Mouse (Mus musculus): ENCODE results near the gene Frmd4a.
A peak's percentile ranks its signal among the peaks of the same experiment; 100 is the strongest.

The Frmd4a gene

DNA sequence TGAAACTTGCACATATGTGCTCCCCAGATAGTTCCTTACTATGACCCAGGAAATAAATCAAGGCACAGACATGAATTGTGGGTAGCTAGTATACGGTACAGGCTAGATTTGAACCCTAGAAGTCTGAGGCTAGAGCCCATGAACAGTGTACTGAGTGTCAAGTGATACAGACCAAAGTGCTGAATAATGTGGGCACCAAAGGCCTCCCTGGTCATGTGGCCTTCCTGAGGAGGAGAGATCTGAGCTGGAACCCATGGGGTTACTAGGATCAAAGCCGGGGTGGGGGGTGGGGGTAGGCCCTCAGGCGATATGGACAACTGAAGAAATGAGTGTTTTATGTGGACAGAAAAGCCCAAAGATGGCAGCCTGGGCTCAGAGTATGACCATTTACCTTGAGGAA lies 544.9 kb downstream of the Frmd4a start:
- no peak for DNase-seq

DNA sequence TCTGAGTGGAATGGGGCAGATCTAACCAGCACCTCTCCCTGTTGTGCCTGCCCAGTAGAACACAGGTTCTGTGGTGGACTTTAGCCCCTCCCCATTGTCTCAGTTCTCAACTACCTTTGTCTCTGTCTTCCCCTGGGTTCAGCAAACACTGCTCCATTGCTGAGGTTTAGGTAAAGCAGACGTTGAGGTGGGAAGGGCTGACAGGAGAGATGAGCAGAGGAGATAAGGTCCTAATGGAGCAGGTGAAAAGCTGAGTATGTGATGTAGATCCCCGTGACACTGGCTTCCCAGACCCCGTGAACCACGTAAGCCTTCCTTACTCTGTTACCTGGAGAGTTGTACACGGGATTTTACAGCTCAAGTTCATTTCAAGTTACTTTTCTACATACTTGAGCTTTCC lies 545.3 kb downstream of the Frmd4a start:
- no peak for DNase-seq

DNA sequence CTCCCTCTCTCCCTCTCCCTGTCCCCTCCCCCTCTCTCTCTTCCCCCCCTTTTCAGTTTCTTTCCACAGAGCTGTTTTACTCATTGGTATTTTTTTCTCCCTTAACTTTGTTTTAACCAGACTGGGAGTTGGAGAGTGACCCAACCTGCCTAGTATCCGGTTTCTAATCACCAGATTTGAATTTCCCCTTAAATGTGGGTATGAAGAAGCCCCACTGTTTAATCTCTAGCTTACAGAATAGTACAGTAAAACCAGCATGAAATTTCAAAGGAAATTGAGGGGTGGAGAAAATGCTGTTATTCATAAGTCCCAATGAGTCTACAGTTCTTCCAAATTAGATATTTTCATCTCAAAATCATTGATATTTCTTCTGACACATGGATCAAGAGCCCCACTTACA lies 545.8 kb downstream of the Frmd4a start:
- no peak for DNase-seq

DNA sequence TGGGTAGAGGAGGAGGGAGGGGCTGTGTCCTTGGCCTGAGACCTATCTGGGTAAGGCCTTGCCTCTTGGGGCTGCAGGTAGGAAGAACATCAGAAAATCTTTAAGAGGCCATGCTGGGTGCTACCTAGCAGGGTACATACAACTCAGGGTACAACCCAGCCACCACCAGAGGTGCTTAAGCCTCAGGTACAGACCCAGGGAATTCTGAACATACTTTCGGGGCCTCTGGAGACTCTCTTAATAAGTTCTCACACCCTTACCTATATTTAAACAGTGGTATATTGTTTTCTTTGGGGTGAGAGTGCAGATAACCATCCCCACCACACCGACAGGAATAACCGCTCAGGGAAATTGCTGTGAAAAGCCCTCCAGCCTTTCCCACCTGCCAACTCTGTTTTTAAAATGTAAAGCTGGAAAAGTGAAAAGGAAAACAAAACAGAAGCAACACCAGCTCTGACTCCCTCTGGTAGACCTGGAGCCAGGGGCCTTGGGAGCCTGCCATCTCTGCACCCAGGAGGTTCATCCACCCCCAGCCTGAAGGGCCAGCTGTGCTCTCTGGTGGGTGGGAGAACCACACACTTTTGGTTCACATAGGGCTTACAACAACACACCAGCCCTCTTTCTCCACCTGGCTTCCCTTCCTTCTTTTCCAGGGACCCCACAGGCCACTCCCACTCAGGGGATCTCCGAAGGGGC lies 548.9 kb downstream of the Frmd4a start:
- no peak for DNase-seq

DNA sequence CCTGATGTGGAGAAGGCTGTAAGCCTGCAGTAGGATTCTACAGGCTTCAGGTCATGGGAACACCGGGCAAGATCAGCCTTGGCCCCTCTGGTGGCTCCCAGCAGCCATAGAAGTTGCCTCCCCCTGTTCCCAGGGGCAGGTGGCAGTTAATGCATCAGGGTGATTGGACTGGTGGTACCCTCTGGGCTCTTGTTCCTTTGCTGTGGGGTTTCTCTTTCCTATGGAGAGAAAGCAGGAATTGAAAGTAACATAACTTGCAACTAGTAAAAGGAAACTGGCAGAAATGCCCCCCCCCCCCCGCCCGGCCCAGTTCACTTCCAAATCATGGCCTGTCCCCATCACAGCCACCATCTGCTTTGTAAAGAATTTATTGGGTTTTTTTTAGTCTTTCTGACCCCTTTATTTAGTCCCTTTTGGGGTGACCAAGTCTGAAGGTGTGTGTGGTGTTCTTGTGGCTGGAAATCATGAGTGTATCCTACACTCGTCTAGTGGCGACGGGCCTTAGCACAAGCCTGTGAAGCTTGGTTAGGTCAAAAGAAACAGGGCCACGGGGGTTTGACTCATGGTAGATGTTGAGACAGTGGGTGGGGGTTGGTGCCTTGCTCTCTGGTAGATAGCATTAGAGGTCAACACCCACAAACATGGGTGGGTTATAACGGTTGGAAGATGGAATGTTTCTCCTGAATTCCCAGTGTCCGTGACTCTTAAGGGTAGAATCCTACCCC lies 549.6 kb downstream of the Frmd4a start:
- no peak for DNase-seq

DNA sequence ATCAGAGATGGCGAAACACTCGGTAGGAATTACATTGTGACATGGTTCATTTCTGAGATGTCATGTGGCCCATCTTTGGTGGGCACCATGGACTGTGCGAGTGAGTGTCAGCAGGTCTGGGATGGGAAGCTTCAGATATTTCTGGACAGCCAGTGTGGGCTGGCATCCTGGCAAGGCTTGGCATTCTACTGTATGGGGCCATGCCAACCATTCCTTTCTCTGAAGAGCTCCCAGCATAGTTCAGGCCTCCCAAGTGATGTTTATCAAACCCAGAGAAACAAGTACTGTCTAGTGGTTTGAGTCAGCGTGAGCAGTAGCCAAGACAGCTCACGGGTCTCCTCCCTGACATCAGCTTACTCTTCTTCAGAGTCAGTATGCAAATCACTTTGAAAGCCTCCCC lies 551.5 kb downstream of the Frmd4a start:
- peak; percentile 26 to 38 for DNase-seq

DNA sequence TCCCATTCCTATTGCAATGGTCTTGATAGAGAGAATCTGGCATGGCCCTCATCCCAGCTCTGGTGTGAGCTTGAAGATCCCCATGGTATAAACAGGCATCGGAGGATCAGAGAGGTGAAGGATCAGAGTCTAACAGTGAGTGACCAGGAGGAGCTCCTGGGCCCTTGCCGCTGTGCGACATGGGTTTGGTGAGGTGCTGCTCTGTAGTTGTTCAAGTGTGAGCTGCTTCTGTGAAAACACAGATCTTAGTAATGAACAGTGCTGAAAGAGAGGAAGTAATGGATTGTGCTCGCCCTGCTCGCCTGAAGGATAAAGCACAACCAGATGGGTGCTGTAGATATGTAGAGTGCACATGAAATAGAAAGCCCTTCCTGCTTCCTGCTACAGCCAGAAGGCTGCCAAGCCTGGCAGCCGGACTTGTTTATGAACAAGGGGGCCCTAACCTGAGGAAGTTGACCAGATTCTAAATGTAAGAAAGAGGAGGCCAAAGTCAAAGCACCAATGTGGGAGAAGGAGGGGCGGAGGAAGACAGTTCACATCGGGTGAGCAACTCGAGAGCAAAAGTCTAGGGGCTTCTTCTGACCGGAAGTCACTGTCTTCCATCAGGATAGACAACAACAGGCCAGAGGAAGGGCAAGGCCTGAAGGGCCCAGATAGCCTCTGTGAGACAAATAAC lies 552.8 kb downstream of the Frmd4a start:
- DNase-seq: no peak

DNA sequence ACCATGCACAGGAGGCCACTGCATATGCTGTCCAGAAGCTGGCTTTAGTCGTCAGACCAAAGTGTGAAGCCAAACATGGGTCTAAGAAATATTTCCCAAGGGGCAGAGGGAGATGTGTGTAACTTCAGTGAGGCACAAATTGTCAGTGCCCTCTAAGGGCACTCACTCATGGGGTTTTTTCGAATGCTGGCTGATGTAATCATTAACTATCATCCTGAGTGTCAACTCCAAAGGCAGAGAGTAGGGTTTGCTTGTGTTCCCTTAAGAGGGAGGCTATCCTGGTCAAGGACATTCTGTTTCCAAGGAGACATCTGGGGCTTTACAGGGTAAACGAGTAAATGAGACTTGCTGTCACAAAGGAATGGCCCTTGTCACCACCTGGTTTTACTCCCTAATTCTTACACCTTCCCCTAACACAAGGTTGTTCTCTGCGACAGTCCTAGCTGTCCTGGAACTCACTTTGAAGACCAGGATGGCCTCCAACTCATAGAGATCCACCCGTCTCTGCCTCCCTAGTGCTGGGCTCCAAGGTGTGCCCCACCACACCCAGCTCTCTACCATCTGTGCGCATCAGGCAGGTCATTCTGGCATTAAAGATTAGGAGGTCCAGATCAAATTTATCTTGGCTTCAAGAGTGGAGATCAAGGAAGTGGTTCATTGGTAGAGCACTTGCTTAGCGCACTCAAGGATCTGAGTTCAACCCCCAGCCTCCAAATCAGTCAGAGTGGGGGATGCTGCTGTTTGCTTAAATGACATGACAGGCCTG lies 555.2 kb downstream of the Frmd4a start:
- no peak for DNase-seq

DNA sequence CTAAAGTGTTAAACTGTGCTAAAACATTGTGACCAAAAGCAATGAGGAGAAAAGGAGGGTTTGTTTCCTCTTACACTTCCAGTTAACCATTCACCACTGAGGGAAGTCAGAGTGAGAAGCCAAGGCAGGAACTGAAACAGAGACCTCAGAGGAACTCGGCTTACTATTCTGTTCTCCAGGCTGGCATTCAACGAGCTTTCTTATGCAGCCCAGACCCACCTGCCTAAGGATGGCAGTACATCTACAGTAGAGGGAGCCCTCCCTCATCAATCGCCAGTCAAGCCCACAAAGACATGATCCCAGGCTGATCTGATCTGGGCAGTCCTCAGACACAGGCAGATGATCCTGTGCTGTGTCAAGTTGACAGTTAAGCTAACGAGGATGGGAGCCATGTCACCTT lies 555.9 kb downstream of the Frmd4a start:
- no peak for DNase-seq

DNA sequence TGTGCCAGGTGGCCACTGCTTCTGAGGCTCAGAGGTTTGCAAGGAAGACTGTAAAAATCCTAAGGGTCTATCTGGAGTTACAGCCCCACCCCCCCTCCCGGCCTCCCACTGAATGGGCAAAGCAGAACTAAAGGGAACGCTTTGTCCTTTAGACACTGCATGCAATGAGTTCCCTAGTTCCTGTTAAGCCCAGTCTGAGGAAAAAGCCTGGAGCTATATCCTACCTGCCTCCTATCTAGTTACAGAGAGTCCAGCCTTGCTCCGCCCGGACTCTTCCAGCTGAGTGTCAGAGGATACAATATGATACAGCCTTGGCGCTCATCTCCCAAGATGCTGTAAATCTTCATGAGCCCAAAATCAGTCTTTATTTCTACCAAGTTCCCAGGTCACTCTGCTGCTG lies 556.7 kb downstream of the Frmd4a start:
- DNase-seq: no peak

DNA sequence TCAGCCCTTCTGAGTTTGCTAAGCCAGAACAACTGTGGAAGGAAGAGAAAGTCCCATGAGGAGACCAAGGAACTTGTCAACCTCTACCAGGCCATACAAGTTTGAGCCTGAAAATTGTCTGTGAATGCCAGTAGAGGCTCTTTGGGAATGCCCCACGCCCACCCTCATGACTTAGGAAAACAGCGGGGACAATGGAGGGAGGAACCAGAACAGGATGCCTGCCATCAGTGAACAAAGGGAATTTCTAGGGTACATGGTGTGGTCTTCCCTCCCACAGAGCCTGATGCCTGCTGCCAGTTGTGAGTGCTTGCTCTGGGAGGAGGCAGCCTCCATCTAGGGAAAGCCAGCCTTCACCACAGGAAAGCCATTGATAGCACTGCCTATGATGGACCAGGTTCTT lies 557.6 kb downstream of the Frmd4a start:
- DNase-seq: no peak

DNA sequence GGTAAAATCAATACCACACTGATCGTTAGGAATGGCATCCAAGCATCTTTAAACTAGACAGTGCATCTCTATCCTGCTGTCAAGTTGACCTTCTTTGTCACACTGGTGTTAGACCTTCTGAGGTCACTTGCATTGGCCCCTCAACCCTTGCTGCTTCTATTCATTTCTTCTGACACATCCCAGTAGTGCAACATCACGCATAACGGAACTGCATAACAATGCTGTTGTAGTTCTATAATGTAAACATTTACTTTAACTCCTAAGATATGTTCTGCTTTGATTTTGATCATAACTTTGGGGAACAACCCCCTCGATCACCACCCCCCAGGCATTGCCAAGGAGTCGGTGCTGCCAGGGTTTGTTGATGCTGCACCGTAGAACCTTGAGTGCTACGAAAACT lies 558.5 kb downstream of the Frmd4a start:
- DNase-seq: no peak

DNA sequence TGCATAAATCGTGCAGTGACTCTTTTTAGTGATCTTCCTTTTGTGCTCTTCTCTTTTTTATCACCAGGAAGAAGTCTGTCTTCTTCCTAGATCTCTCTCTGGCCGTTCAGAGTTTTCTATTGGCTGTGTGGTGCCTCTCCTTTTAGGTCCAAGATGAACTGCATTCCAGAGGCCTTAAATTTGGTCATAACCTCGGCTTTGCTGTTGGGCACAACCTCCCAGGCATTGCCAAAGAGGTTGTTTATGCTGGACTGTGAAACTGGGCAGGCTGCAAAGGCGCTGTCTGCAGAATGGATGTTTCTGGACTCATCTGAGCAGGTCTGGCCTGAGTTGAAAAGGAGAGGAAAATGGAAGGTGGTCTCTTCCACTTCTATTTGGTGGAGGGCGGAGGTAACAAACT lies 560.8 kb downstream of the Frmd4a start:
- DNase-seq: no peak

DNA sequence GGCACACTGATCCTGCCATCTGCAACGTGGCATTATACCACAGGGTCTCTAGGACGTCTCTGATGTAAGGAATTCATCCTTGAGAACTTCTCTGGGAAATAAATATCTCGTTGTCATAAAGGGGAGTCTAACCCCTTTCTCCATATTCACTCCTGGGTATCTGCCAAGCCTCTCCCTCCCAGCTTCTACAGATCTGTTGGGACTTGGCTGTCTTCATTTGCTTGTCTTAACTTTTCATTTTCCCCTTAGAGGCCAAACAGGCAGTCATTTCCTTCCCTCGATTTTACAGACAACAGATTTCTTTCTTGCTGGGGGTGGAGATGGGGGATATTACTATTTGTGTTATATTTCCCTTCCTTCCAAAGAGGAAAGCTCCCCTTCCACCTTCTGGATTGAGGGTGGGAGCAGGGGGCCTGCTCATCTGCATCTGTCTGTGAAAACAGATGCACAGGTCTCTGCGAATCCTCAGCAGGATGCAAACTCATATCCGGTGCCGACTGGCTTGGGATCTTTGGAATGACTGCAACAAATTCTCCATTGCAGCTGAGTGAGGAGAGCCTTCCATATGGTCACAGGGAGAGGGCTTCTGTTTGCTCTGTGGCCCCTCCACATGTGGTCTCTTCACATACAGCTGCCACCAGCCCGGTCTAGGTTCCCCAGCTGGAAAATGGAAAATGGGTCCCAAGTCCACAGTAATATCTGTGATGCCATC lies 562.0 kb downstream of the Frmd4a start:
- no peak for DNase-seq

DNA sequence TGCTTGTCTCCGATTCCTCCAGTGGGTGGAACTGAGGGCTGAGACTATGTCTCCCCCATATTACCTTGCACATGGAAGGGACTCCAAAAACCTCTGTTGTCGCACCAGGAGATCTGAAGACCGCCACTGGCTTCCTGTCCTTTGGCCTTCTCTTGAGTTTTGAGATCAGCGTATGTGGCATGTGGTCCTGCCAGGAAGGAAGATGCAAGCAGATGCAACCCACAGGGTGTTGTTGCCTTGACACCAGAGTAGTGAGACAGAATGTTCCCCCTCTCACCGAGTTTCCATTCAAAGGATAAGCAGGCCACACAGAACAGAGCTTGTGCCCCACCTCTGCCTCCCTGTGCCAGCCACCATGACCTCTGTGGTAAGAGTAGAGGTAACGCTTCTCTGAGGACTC lies 563.1 kb downstream of the Frmd4a start:
- no peak for DNase-seq

DNA sequence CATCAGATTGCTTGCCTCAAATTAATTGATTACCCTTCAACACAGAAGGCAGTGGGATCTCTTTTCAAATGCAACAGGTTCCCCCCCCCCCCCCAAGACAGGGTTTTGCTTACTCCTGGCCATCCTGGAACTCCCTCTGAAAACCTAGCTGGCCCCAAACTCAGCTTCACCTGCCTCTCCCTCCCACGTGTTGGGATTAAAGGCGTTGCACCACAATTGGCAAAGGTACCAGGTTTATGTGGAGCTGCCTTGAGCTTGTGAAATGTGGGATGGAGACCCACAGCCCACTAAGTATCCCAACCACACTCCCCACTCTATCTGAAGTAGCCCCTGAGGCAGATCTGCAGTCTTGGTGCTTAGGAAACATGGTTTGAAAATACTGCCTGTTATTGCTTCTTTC lies 565.4 kb downstream of the Frmd4a start:
- DNase-seq: no peak

DNA sequence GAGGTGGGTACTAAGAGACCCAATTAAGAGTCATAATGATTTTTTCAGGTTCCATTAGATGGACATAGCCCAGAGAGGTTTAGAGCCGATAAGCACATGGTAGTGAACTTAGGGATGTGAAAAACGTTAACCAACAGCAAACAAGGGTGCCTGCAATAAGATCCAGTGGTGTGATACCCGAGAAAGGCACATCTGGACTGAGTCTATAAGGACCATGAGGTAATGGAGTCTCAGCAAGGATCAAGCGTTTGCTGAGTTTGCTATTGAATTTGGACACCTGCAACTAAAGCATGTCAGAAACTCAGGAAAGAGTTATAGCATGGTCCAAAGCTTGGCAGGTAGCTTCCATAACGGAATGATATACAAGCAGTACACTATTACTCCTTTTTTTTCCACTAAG lies 566.7 kb downstream of the Frmd4a start:
- no peak for DNase-seq

DNA sequence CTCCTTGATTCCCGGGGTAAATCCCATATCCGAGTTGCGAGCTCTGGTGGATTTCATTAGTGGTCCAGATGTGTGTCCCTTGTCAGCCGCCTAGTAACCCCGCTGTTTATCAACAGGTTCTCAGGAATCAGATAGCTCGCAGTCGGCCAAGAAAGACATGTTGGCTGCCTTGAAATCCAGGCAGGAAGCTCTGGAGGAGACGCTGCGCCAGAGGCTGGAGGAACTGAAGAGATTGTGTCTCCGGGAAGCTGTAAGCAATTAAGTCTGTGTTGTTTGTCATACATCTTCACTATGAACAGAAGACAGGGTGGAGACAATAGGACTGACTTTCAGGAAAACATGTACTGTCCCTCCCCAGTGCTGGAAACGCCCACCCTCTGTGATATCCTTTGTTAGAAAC lies 568.7 kb downstream of the Frmd4a start:
- no peak for DNase-seq

DNA sequence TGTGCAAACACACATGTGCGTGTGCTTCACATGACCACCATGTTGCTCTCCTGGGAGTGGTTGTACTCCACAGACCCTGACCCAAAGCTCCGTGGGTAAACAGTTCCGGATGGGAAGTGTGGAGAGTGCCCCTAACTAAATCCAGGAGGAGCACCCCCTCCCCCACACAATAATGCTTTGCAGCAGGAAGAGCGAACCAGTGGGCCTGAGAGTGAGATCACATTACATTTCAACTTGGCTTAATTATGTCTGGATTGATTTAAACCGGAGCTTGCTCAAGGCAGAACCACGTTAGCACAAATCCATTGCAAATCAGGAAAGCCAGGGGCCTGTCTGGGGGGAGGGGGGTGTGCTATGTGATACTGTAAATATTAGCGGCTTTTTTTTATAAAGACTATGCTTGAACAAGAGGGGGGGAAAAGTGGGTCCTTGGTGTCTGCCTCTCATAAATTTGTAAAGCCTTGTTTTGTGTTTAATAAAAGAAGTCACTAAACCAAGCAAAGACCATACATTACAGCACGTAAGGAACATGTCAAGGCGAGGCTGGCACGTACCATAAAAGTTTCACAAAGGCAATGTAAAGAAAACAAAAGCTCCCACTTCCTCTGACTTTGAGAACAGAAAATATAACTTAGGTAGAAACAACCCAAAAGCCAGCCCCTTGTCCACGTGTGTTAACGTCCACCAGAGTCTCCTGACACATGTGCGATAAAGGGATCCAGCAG lies 570.3 kb downstream of the Frmd4a start:
- no peak for DNase-seq

DNA sequence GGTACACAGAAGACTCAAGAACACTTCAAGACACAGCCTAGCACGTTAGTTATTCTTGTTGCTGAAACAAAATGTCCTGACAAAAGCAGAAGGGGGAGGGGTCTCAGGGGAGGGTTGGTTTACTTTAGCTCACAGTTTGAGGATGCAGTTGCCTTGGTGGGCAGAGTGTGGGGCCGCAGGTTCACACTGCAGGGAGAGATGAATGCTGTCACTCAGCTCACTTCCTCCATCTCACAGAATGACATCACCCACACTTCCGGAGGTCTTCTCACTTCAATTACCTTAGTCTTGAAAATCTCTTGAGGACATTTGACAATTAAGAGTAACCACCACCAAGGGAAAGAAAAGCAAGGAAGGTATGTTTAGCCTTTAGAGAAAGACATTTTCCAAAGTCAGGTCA lies 574.1 kb downstream of the Frmd4a start:
- no peak for DNase-seq

DNA sequence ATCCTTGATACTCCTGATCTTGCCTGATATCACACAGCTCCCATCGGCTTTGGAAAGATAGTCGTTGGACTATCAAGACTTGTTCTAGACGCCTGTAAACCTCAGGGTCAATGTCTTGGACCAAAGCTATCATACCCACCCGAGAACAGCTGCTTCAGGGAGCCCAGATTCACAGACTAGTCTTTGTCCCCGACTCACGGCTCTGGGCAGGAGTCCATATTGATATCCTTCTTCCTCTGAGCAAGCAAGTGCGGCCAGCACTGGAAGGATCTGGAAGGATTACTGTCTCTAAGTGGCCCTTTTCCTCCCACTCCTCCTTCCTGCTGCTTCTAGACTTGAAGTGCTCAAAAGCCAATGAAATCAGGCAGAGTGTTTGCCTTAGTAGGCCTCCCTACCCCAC lies 575.1 kb downstream of the Frmd4a start:
- DNase-seq: no peak

DNA sequence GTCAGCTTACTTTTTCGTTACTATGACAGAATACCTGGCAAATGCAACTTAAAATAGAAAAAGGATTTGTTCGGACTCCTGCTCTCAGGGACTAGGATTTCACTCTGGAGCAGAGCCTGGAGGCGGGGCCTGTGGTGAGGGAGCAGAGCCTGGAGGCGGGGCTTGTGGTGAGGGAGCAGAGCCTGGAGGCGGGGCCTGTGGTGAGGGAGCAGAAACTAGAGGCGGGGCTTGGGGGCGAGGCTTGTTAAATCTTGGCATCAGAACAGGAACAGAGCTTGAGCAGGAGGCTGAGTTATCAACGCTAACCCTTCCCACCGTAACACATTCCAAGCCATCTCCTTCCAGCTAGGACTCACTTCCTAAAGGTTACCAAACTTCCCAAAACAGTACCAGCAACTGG lies 575.9 kb downstream of the Frmd4a start:
- no peak for DNase-seq
